Mouse (Mus musculus) layer of hippocampus, adult 8-10 months (tissue): ENCODE measurements around the gene Pla2g2e. TPM values are rescaled to one million over a fixed set of nuclear protein-coding genes. Genes with fewer than 3 reads are reported as not detected.
"Not testable (repeated sequence)": the region's sequence is repeated elsewhere in the genome, so short reads cannot be mapped to it uniquely, and the experiment has no call there.

ENCODE experiments used
- DNase-seq, 2 experiments: peaks; one replicate each; pipeline ENCODE4 v3.0.0; 2022; ENCODE audit warnings: low spot score in 2 of 2
- total RNA-seq, 4 experiments: library from RNA; stranded (reverse); gene quantifications; 2 replicates each; pipeline ENCODE4 v1.2.4; 2022

Pla2g2e gene
- total RNA-seq = not detected

- DNase-seq = no peak
Measured at GRCm38 (mm10) chr4:138877731-138878130, at the start of gene Pla2g2e. Gene Pla2g2e, plus strand, starts transcription at chr4:138877942.

- DNase-seq = no peak
Measured at GRCm38 (mm10) chr4:138839806-138840205, 37.9 kb upstream of the Pla2g2e start.

DNA sequence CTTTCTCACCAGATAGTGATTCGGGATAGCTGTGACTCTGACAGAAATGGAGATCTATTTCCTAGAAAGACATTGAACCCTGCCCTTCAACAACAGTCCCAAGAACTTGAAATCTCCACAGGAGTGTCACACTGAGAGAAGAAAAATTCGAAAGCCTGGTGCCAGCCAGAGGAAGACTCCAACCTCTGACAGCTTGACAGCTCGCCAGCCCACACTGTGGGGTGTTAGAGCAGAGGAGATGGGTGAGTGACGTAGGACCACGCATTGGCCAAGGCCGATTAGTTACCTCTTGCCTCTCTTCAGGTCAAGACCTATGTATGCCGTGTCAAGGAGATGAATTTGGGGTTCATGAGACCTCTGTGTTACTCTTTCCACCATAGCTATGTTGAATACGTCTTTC, 37.0 kb upstream of the Pla2g2e start:
- no peak for DNase-seq

DNA sequence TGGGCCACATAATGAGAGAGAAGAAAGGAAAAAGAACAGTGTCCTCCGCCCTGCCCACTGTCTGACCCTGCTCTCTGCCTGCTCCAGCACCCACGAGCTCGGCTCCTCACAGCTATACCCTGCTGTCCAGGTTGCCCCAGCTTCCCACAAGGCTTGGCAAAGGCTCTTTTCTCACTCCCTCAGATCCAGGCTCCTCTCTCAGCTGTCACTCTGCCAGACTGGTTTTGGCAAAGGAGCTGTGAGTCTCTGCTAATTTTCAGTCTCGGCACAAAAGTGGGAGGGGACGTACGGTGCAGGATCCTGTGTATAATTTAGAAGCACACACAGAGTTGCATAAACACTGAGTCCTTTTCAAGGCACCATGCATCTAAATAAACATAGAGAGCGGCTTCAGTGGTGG, 36.4 kb upstream of the Pla2g2e start:
- DNase-seq = peak; percentile 81 to 89

GRCm38 (mm10) chr4:138851463-138851862, 26.3 kb upstream of the Pla2g2e start:
- DNase-seq = peak; percentile 60 to 82

DNA sequence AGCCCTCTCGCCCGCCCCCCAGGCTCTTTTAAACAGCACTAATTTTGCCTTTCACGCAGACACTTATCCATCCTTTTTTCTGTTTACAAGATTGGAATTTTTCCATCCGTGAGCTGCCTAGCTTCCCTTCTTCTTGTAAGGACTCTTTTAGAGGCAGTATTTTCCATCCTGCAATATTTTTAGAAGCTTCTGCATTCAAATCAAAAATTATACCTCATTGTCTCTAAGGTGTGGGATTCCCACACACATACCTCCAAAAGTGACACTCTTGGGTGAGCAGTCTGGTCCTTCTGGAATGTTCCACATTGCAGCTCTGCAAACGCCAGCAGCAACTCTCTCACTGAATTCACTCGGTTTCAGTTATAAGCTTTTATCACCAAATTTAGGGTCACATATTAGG, 24.8 kb upstream of the Pla2g2e start:
- DNase-seq = no peak

DNA sequence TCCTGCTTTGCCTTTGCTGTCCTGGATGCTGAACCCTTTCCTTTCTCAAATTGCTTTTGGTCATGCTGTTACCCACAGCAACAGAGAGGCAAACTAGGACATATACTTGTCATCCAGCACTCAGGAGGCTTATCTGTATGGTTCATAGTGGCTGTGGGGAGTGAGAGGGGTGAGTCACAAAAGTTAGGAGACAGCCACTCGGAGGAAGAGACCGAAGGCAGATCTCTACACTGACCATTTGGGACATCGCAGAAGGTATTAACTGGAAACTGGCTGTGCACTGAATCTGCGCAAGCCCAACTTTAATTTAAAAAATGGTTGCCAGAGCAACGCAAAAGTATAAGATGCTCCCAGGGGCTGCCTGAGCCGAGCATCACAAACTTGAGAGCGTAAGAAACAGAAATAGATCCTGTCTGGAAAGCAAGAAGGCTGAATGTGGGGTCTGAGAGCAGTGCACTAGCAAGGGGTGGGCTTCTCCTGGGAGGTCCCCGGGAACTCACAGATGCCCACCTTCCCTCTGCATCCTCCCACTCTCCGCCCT, 22.6 kb upstream of the Pla2g2e start:
- no peak for DNase-seq

GRCm38 (mm10) chr4:138856491-138856890, 21.3 kb upstream of the Pla2g2e start:
- peak; percentile 57 to 58 for DNase-seq

GRCm38 (mm10) chr4:138857576-138857975, 20.2 kb upstream of the Pla2g2e start:
- no peak for DNase-seq

DNA sequence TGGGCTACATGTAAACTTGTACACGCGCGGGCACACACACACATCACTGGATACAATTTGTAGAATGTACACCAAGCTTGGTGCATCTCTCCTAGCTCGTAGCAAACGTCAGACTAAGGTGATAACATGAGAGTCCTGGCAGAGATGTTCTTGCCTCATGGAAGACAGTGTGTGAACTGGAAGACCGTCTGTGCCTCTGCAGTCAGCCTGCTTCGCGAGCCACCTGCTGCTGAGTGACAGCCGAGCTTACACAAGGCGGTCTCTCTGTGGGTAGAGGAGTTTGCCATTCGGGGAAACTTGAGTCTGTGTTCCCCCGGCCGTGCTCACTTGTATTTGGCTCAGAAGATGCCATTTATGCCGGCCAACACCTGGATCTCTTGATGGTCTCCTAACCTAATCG, 19.3 kb upstream of the Pla2g2e start:
- DNase-seq = no peak

DNA sequence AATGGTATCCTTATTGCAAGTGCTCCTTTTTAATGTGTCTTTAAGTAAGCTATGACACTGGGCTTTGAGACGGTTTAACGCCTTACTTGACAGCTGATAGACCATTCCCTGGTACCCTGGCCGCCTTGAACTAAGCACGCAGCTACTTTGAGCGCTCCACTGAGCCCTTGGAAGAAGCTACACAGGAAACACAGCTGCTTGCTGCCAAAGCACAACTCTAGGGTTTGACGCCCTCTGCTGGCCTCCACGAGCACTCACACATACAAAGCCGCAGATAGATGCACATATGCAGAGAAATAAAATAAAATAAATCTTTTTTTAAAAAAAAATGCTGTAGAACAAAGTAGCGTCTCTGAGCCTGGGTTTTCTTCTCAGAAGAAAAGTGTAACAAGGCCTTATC, 18.5 kb upstream of the Pla2g2e start:
- DNase-seq = no peak

- DNase-seq = peak; percentile 54 to 75
Measured at GRCm38 (mm10) chr4:138859728-138860127, 18.0 kb upstream of the Pla2g2e start.

GRCm38 (mm10) chr4:138863344-138863998, 14.3 kb upstream of the Pla2g2e start, which contains the start of gene Pla2g5:
Gene Pla2g5, minus strand, starts transcription at chr4:138863482.
- DNase-seq = no peak

DNA sequence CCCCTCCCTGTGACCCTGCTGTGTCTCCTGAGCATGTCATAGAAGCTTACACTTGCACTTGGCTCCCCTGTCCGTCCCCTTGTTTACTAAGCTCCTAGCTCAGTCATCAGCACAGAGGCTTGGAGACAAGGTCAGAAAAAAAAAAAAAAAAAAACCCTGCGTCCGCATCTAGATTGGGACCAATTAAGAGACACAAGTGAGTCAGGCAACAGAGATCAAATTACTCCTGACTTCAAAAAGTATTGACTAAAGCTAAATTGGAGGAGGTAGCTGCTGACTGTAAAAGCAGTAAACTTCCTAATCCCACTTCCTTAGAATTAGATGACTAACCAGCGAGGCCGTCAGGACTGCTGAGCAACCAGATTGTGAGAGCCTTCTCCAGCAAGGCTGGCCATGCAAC, 12.7 kb upstream of the Pla2g2e start:
- no peak for DNase-seq

DNA sequence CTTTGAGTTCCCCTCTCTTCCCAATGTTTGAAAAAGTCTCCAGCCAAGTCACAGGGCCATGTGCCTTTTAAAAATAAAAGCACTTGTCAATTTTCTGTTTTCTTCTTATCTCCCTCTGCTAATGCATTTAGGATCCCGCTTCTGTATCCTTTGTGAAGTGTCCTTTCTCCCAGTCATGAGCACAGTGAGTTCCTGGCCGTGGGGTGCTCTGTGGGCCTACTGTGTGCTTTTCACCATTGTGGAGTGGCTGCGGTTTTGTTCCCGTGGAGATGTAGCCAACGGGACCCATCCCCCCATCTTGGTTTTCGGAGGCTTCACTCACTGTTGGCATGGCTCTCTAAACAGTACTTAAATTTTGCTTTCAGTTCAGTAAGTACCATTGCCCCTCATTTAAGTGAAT, 11.8 kb upstream of the Pla2g2e start:
- no peak for DNase-seq

DNA sequence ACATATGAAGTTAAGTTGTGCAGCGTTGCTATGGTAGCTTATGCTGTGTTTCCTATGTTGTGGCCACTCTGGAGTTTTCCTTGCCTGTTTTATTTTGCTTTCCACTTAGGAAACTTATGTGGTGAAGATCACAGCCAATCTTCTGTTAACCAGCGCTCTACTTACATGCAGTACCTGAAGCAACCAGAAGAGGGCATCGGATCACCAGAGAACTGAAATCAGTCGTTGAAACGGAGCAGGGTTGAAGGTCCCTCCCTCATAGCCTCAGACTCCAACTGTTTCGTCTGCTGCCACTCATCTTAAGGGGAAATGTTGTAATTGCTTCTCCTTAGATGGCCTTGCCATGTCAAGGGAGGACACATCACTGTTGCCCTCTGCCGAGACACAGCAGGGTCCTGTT, 11.3 kb upstream of the Pla2g2e start:
- DNase-seq = peak in 1 of 2 experiments; percentile 79

DNA sequence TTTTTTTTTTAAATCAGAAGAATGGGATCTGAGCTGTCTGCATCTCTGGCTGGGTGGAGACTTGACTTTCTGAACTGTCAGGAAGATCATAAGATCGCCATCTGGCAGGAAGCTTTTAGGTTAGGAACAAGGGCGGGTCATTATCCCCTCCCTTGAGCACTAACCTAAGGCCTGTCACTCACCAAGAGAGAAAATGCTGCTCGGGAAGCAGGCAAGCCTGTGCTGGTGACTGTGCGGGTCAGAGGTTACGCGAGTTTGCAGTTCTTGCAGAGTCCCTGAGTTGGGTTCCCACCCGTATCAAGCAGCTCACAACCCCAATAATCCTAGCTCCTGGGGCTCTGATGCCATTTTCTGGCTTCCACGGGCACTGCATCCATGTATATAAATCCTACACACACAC, 9.1 kb upstream of the Pla2g2e start:
- DNase-seq = no peak

DNA sequence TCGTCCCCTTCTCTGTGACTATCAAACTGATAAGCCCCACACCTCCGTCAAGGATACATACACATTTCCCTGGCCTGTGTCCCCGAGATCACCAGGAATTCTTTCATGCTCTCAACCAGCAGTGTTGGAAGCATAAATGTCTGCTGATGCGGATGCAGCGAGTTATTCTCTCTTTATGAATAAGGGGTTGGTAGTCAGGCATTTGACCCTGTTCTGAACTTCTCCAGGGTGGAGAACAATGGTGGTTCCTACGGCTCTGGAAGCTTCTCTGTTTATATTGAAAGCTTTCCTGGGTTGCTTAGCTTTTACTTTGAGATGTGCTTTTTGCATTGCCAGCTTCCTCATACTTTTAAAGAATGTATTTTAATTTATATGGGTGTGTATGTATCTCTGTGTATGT, 3.9 kb upstream of the Pla2g2e start, which contains the start of gene Gm13030:
Gene Gm13030, minus strand, starts transcription at position 101 of the 400 bp plus-strand sequence.
- DNase-seq = no peak

GRCm38 (mm10) chr4:138875275-138875674, 2.5 kb upstream of the Pla2g2e start:
- DNase-seq = not testable (repeated sequence)

GRCm38 (mm10) chr4:138875986-138876385, 1.8 kb upstream of the Pla2g2e start:
- DNase-seq = no peak

- no peak for DNase-seq
Measured at GRCm38 (mm10) chr4:138878783-138879182, 1.0 kb downstream of the Pla2g2e start.

DNA sequence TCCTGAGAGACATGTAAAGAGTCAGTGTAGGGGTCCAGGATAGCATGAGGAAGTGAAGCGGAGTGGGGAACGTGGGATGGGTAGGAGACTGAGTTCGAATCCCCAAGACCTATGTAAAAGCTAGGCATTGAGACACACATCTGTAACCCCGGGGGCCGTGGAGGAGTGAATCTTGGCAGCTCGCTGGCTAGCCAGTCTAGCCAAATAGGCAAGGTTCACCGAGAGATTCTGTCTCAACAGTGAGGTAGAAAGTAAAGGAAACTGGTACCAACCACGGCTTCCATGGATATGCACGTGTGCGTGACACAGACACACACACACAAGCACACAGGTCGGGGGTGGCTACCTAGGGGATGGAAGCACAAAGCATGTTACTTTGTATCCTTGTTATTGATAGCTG, 2.1 kb downstream of the Pla2g2e start:
- no peak for DNase-seq
